Mouse (Mus musculus): Measurements from ENCODE around the gene Rgs16.

- TF ChIP-seq CTCF (IDR thresholded peaks at IDR 0.05; ENCODE audit: borderline replicate concordance, extremely low read depth, insufficient read depth, insufficient read length) (no peak), POLR2A (IDR thresholded peaks at IDR 0.05; ENCODE audit: borderline replicate concordance, extremely low read depth, insufficient read depth, insufficient read length, poor library complexity, severe bottlenecking) (no peak)
Observed at GRCm38 (mm10) chr1:153697581-153698251, 42.4 kb upstream of the Rgs16 start.
